Mouse (Mus musculus) CH12.LX (cell line): ENCODE results near the gene Arcn1. TPM values are rescaled to one million over a fixed set of nuclear protein-coding genes. Genes with fewer than 3 reads are reported as not detected.

Experiments
- DNase-seq: peaks from one replicate; pipeline ENCODE4 v3.0.0-alpha.2; 2013; ENCODE audit errors: extremely low read depth
- H3K27ac ChIP-seq: 2 replicates; pipeline ENCODE4 v1.5.1; 2012; ENCODE audit warnings: low read depth, mild to moderate bottlenecking, control low read depth, moderate library complexity; ENCODE audit not compliant: insufficient read depth
- H3K27me3 ChIP-seq: replicated peaks from 2 replicates; pipeline ENCODE3; 2012; ENCODE audit warnings: inconsistent platforms
- H3K36me3 ChIP-seq, 2 experiments: replicated peaks in 1 of 2; 2 replicates each; pipeline versions ENCODE3 to v1.6.1; 2012; ENCODE audit warnings: inconsistent platforms in 1 of 2, low read length in 1 of 2, mild to moderate bottlenecking in 1 of 2, mixed read lengths in 1 of 2, moderate library complexity in 1 of 2; ENCODE audit not compliant: control insufficient read depth in 1 of 2, insufficient read depth in 1 of 2
- H3K4me1 ChIP-seq, 2 experiments: 2 replicates each; pipeline ENCODE4 v1.6.1; 2012; ENCODE audit warnings: inconsistent platforms in 1 of 2, moderate library complexity in 1 of 2; ENCODE audit not compliant: insufficient read depth in 2 of 2, control insufficient read depth in 1 of 2
- H3K4me2 ChIP-seq: 2 replicates; pipeline ENCODE4 v1.6.1; 2012; ENCODE audit warnings: low read depth, mild to moderate bottlenecking, control low read depth; ENCODE audit not compliant: poor library complexity, insufficient read depth, severe bottlenecking
- H3K4me3 ChIP-seq, 3 experiments: fragments of 150-350 bp in 1 of 3; sonication (generic) in 1 of 3; replicated peaks in 1 of 3; 2 replicates each; pipeline versions ENCODE3 to v1.5.1; 2011 to 2012; ENCODE audit warnings: low read depth in 2 of 3, low read length in 2 of 3, mild to moderate bottlenecking in 2 of 3, moderate library complexity in 2 of 3, control low read depth in 1 of 3, improper control_type of control experiment in 1 of 3, inconsistent platforms in 1 of 3, mixed read lengths in 1 of 3; ENCODE audit not compliant: poor library complexity in 1 of 3
- H3K79me2 ChIP-seq: replicated peaks from 2 replicates; pipeline ENCODE4 v1.6.1; 2012; ENCODE audit warnings: mild to moderate bottlenecking, moderate library complexity; ENCODE audit not compliant: control insufficient read depth, poor library complexity, insufficient read depth, severe bottlenecking; ENCODE audit errors: extremely low read depth
- H3K9ac ChIP-seq: 2 replicates; pipeline ENCODE4 v1.6.1; 2012; ENCODE audit warnings: low read depth, mild to moderate bottlenecking, control low read depth, moderate library complexity; ENCODE audit not compliant: insufficient read depth
- H3K9me3 ChIP-seq: replicated peaks from 2 replicates; pipeline ENCODE3; 2012; ENCODE audit warnings: low read length, inconsistent platforms, mixed read lengths
- CHD1 ChIP-seq: IDR thresholded peaks from 2 replicates; pipeline ENCODE4 v1.6.1; 2012; ENCODE audit warnings: low read depth, low read length, improper control_type of control experiment, inconsistent platforms
- CHD2 ChIP-seq: IDR thresholded peaks from 2 replicates; pipeline ENCODE4 v1.6.1; 2011; ENCODE audit warnings: low read length, improper control_type of control experiment
- CTCF ChIP-seq, 2 experiments: IDR thresholded peaks in 1 of 2; conservative IDR thresholded peaks in 1 of 2; 2 replicates each; pipeline ENCODE4 v1.5.1; 2011 to 2012; ENCODE audit warnings: low read depth in 2 of 2, low read length in 2 of 2, improper control_type of control experiment in 1 of 2, inconsistent platforms in 1 of 2, mild to moderate bottlenecking in 1 of 2, moderate library complexity in 1 of 2
- EP300 ChIP-seq: IDR thresholded peaks from 2 replicates; pipeline ENCODE4 v1.6.1; 2011; ENCODE audit warnings: low read length, improper control_type of control experiment
- ETS1 ChIP-seq: conservative IDR thresholded peaks from 2 replicates; pipeline ENCODE4 v1.6.1; 2012; ENCODE audit warnings: low read depth, mild to moderate bottlenecking, inconsistent platforms, low read length, improper control_type of control experiment, moderate library complexity
- HCFC1 ChIP-seq: IDR thresholded peaks from 2 replicates; pipeline ENCODE4 v1.6.1; 2012; ENCODE audit warnings: low read depth, mild to moderate bottlenecking, inconsistent platforms, low read length, improper control_type of control experiment
- IRF4 ChIP-seq: IDR thresholded peaks from 2 replicates; pipeline ENCODE4 v1.6.1; 2014; ENCODE audit warnings: low read depth, mild to moderate bottlenecking, inconsistent platforms, low read length, improper control_type of control experiment
- JUND ChIP-seq: conservative IDR thresholded peaks from 2 replicates; pipeline ENCODE4 v1.6.1; 2011; ENCODE audit warnings: low read depth, low read length, improper control_type of control experiment
- MAX ChIP-seq: IDR thresholded peaks from 2 replicates; pipeline ENCODE4 v1.6.1; 2011; ENCODE audit warnings: low read length, improper control_type of control experiment
- MEF2A ChIP-seq: IDR thresholded peaks from 2 replicates; pipeline ENCODE4 v1.6.1; 2014; ENCODE audit warnings: low read depth, mild to moderate bottlenecking, inconsistent platforms, low read length, improper control_type of control experiment, borderline replicate concordance
- NRF1 ChIP-seq: IDR thresholded peaks from 2 replicates; pipeline ENCODE4 v1.6.1; 2014; ENCODE audit warnings: low read depth, mild to moderate bottlenecking, inconsistent platforms, low read length, improper control_type of control experiment, moderate library complexity
- SIN3A ChIP-seq: IDR thresholded peaks from 2 replicates; pipeline ENCODE4 v1.6.1; 2012; ENCODE audit warnings: low read length, improper control_type of control experiment, inconsistent platforms
- SMC3 ChIP-seq: IDR thresholded peaks from 2 replicates; pipeline ENCODE4 v1.6.1; 2011; ENCODE audit warnings: low read depth, low read length, improper control_type of control experiment
- TBP ChIP-seq: conservative IDR thresholded peaks from 2 replicates; pipeline ENCODE4 v1.6.1; 2011; ENCODE audit warnings: low read depth, low read length, improper control_type of control experiment
- TCF12 ChIP-seq: IDR thresholded peaks from 2 replicates; pipeline ENCODE4 v1.6.1; 2014; ENCODE audit warnings: low read depth, mild to moderate bottlenecking, inconsistent platforms, low read length, improper control_type of control experiment
- USF1 ChIP-seq: IDR thresholded peaks from 2 replicates; pipeline ENCODE4 v1.6.1; 2014; ENCODE audit warnings: low read depth, mild to moderate bottlenecking, inconsistent platforms, low read length, improper control_type of control experiment
- ZNF384 ChIP-seq: IDR thresholded peaks from 2 replicates; pipeline ENCODE4 v1.6.1; 2012; ENCODE audit warnings: low read depth, low read length, improper control_type of control experiment, inconsistent platforms
- dilution Hi-C: fragments of 300-500 bp; cut with MboI; formaldehyde crosslinking; loops from 2 replicates; pipeline ENCODE4 v1.14.3; 2020; ENCODE audit warnings: low sequenced_read_pairs; ENCODE audit not compliant: extremely low pct_unique_long_range_greater_than_20kb, extremely low pct_ligation_motif_present
- in situ Hi-C: fragments of 300-500 bp; cut with MboI; formaldehyde crosslinking; loops from 3 replicates; pipeline ENCODE4 v1.14.3; 2019; ENCODE audit warnings: low sequenced_read_pairs, low pct_ligation_motif_present, low pct_unique_long_range_greater_than_20kb, mixed read lengths
- polyA plus RNA-seq: library from polyadenylated mRNA; unstranded; fragments of >175 nt; gene quantifications from 2 replicates; pipeline ENCODE4 v1.2.1, GENCODE M21; 2012; ENCODE audit warnings: low read depth; ENCODE audit not compliant: insufficient read length
- total RNA-seq, 2 experiments: library from RNA; depleted of rRNA; stranded (reverse); fragments of 300-350 nt in 1 of 2; fragments of >200 nt in 1 of 2; gene quantifications; 2 replicates each; pipeline ENCODE4 v1.2.3; 2012 to 2014

Gene Arcn1
- total and polyA plus RNA-seq, 3 experiments: 79.4 to 150 (median 127) TPM

DNA sequence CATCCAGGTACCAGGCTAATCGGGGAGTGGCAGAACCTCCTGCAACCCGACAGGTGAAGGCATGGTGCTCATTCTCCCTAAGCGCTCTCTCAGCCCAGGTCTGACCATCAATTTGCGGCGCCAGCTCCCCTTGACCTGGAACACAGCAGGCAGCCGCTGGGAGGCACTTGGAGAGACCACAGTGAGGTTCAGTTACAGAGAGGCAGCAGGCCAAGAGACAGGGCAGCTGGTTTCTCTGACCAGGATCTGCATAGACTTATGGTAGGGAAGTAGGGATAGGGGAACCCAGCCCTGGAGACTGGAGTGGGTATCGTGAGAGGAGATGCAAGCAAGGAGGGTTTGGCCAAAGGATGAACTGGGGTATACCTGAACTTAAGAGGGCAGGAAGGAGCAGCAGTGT lies 30.7 kb upstream of the Arcn1 start:
- TF ChIP-seq SMC3 (no peak), MAX (no peak), CTCF (conservative IDR thresholded peaks at IDR 0.05 in 1 of 2, IDR thresholded peaks at IDR 0.05 in 1 of 2; ENCODE audit: low read depth in 2 of 2, low read length in 2 of 2) (no peak), MEF2A (no peak), ETS1 (no peak), JUND (no peak), HCFC1 (no peak), ZNF384 (no peak), IRF4 (no peak), USF1 (no peak), EP300 (no peak)
- Histone ChIP-seq H3K4me2 (no peak overlapping the region), H3K27me3 (peaks cover 6% of the 10 kb centered on the region), H3K27ac (no peak overlapping the region), H3K79me2 (no peaks in the 10 kb centered on the region), H3K9me3 (no peaks in the 10 kb centered on the region), H3K36me3 (no peaks in the 10 kb centered on the region), H3K9ac (no peak overlapping the region), H3K4me3 (no peak overlapping the region), H3K4me1 (peaks cover 9 to 34% of the 10 kb centered on the region in 2 experiments)
- in situ Hi-C loops: no loop called here
- DNase-seq: no peak
- dilution Hi-C loops: no loop called here

GRCm38 (mm10) chr9:44792842-44793241 lies 25.2 kb upstream of the Arcn1 start:
- Histone ChIP-seq H3K27me3 (peaks cover under 1% of the 10 kb centered on the region), H3K4me3 (no peak overlapping the region), H3K4me1 (no peaks in the 10 kb centered on the region), H3K79me2 (no peaks in the 10 kb centered on the region), H3K9me3 (no peaks in the 10 kb centered on the region), H3K9ac (no peak overlapping the region), H3K27ac (no peak overlapping the region), H3K4me2 (no peak overlapping the region), H3K36me3 (peaks cover 36 to 48% of the 10 kb centered on the region in 2 experiments)
- TF ChIP-seq SIN3A (no peak), EP300 (no peak), TCF12 (no peak), NRF1 (no peak), TBP (no peak), CHD1 (no peak), ETS1 (no peak), CHD2 (no peak), CTCF (conservative IDR thresholded peaks at IDR 0.05 in 1 of 2, IDR thresholded peaks at IDR 0.05 in 1 of 2; ENCODE audit: low read depth in 2 of 2, low read length in 2 of 2) (no peak), ZNF384 (no peak)
- in situ Hi-C loops: no loop called here
- no peak for DNase-seq
- dilution Hi-C loops: no loop called here
